Mouse (Mus musculus): ENCODE measurements around the gene Mief1.

Gene Mief1

GRCm38 (mm10) chr15:80263610-80264575 lies 30.1 kb downstream of the Mief1 start, which contains the start of gene Rps19bp1:
Gene Rps19bp1 (minus strand): TSS chr15:80264315.
- peak; percentile 42 for DNase-seq (ENCODE audit: low spot score)

GRCm38 (mm10) chr15:80266281-80266680 lies 32.5 kb downstream of the Mief1 start:
- DNase-seq (ENCODE audit: low spot score), result no peak

DNA sequence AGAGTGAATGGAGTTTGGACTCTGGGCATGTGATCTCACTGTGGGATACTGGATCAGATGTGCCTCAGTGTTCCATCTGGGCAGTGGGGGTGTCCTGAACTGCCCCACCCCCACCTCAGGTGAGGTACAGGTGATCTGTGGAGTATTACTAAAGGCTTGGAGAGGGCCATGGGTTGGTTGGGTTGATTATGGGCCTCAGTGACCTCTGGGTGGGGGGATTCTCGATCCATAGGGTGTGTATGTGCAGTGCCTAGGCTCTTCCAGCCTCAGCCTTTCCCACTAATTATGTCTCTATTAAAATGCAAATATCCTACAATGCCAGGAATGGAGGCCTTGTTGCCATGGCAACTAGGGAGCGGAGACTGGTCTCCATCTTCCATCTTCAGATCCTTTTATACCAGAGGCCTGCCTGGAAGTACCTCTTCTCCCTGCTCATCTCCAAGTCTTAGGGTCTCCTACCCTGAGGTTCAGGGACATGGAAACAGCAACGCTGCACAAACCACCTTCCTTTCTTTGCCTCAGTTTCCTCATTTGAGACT lies 38.1 kb downstream of the Mief1 start:
- DNase-seq (ENCODE audit: low spot score), result no peak

DNA sequence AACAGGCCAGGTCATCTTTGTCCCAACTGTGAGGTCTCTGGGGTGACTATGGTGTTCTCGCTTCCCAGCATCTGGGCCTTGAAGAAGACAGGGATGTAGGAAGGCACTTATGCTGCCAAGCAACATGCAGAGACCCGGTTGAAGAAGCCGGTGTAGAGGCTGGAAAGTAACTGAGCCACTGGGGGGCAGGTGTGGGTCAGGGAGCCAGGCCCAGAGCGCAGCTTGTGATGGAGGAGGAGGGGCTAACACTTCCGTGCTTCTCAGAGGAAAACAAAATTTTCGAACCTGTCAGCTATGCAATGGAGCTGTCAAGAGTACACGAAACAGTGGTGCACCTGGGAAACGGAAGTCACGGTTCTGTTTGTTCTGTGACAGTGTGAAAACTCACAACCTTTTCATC lies 43.3 kb downstream of the Mief1 start:
- no peak for DNase-seq (ENCODE audit: low spot score)

DNA sequence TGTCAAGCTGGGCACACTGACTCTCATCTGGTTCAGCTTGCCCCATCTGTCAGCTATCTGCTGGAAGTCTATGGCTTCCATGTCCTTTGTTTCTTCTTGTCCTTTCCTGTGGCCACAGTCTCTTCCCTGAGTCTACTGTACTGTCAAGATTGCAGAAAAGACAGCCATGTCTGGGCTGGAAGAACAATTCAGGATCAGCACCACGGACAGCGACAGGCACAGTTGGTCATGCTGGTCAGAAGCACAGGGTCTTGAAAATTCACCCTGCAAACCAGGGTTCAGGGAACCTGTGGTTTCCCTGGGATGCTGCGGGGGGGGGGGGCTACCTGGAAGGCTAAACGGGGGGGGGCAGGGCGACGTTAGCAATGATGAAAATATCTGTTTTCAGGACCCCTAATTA lies 43.8 kb downstream of the Mief1 start:
- DNase-seq (ENCODE audit: low spot score), result peak; percentile 50

GRCm38 (mm10) chr15:80278121-80278759 lies 44.4 kb downstream of the Mief1 start:
- no peak for DNase-seq (ENCODE audit: low spot score)

DNA sequence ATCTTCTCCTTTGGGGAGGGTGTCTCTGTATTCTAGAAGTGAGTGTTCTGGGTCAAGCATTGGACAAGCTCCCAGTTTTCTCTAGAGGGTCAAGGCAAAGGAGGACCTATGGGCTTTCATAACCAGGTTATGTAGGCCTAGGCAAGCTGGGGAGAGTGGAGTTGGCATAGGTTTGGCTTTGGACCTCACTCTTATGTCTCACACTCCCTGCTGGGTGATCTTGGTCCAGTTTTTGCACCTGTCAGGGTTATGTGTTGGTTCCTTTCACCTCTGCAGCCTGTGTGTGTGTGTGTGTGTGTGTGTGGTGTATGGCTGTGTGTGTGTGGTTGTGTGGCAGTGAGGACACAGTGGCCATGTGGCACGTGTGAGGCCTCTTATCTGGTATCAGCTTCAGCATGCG lies 45.2 kb downstream of the Mief1 start:
- DNase-seq (ENCODE audit: low spot score), result no peak

DNA sequence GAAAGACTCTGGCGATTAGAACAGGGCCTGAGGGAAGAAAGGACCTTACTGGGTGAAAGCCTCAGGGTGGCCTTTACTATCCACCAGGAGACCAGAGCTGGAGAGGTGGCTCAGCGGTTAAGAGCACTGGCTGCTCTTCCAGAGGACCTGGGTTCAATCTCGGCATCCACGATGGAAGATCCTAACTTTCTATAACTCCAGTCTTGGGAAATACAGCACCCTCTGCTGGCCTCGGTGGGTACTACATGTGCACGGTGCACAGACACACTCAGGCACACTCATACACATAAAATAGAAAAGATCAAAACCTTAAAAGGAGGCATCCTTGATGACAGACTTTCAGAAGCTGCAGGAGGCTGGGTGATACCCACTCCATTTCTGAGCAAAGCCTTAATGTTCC lies 46.8 kb downstream of the Mief1 start:
- no peak for DNase-seq (ENCODE audit: low spot score)

GRCm38 (mm10) chr15:80286851-80287415 lies 53.1 kb downstream of the Mief1 start, which contains the start of gene Cacna1i:
Gene Cacna1i (plus strand): TSS chr15:80287238.
- DNase-seq (ENCODE audit: low spot score), result no peak

GRCm38 (mm10) chr15:80288036-80288435 lies 54.2 kb downstream of the Mief1 start:
- DNase-seq (ENCODE audit: low spot score), result no peak

- no peak for DNase-seq (ENCODE audit: low spot score)
These were observed 55.6 kb downstream of the Mief1 start for GRCm38 (mm10) chr15:80289436-80289835.

GRCm38 (mm10) chr15:80297146-80297545 lies 63.3 kb downstream of the Mief1 start:
- DNase-seq (ENCODE audit: low spot score), result no peak
